Mouse (Mus musculus) forebrain, embryonic 10.5 days (tissue): ENCODE data around the gene Zfand6. TPM values are rescaled to one million over a fixed set of nuclear protein-coding genes. Genes with fewer than 3 reads are reported as not detected.
A peak's percentile ranks its signal among the peaks of the same experiment; 100 is the strongest.

ENCODE experiments used
- DNase-seq: peaks from one replicate; pipeline ENCODE4 v3.0.0-alpha.2; 2017; ENCODE audit warnings: low spot score; ENCODE audit errors: extremely low spot score
- H3K27ac ChIP-seq: fragments of 300-500 bp; sonication (generic); 2 replicates; pipeline ENCODE4 v1.5.1; 2016; ENCODE audit warnings: mild to moderate bottlenecking
- H3K27me3 ChIP-seq: fragments of 300-500 bp; sonication (generic); 2 replicates; pipeline ENCODE4 v1.6.1; 2016; ENCODE audit warnings: mild to moderate bottlenecking; ENCODE audit not compliant: poor library complexity, severe bottlenecking
- H3K36me3 ChIP-seq: fragments of 300-500 bp; sonication (generic); replicated peaks from 2 replicates; pipeline ENCODE4 v1.6.1; 2016; ENCODE audit warnings: mild to moderate bottlenecking, moderate library complexity
- H3K4me1 ChIP-seq: fragments of 300-500 bp; sonication (generic); 2 replicates; pipeline ENCODE4 v1.6.1; 2016
- H3K4me3 ChIP-seq: fragments of 300-500 bp; sonication (generic); 2 replicates; pipeline ENCODE4 v1.5.1; 2016; ENCODE audit warnings: mild to moderate bottlenecking, moderate library complexity
- H3K9me3 ChIP-seq: fragments of 300-500 bp; sonication (generic); 2 replicates; pipeline ENCODE4 v1.6.1; 2016; ENCODE audit warnings: mild to moderate bottlenecking, moderate library complexity
- WGBS: fragments of 180-500 bp; shearing (Covaris S2); methylation state at CpG from one replicate; pipeline ENCODE4 v1.1.7; 2016; 5-methylcytosine and 5-hydroxymethylcytosine counted together
- polyA plus RNA-seq: library from polyadenylated mRNA; unstranded; fragments of >200 nt; fragmentation: Nextera tagmentation; extraction: Ambion mirVana; gene quantifications from 2 replicates; pipeline ENCODE4 v1.2.1, GENCODE M21; 2016

The Zfand6 gene
- polyA plus RNA-seq, 1 experiment from 2014 or later = 149 TPM

- 90% methylated on average over 2 of the region's 2 CpGs for WGBS
Measured at GRCm38 (mm10) chr7:84600631-84601030, 89.1 kb downstream of the Zfand6 start.

DNA sequence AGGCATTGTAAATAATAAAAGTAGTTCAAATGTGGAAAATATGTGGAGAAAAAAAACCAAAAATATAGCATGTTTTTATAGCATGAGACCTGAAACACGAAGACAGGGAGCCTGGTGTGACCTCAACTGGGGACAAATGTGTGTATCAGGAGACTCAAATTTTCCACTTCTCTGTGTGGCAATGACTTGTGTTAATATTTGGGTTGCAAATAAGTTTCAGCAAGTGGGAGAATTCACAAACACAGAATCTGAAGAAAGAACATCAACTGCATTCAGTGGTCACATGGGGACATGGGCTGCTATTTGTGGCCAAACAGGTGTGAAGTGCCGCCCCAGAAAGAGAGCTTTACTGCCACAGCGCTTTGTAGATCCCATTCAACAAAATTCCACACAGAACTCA lies 93.1 kb downstream of the Zfand6 start:
- Histone ChIP-seq H3K4me1 (no peaks in the 10 kb centered on the region), H3K36me3 (no peaks in the 10 kb centered on the region), H3K9me3 (no peaks in the 10 kb centered on the region), H3K27me3 (no peaks in the 10 kb centered on the region), H3K27ac (no peak overlapping the region), H3K4me3 (no peak overlapping the region)
- 86% methylated on average over 3 of the region's 3 CpGs for WGBS
- DNase-seq = no peak

More at GRCm38 (mm10) chr7:84600631-84601030, 89.1 kb downstream of the Zfand6 start:
- Histone ChIP-seq H3K9me3 (no peaks in the 10 kb centered on the region), H3K4me1 (peaks cover 6% of the 10 kb centered on the region), H3K4me3 (no peak overlapping the region), H3K27me3 (peaks cover 16% of the 10 kb centered on the region), H3K36me3 (no peaks in the 10 kb centered on the region), H3K27ac (no peak overlapping the region)
- DNase-seq = peak; percentile 8

- H3K4me3 ChIP-seq = no peak overlapping the region
- DNase-seq = no peak
- H3K27ac ChIP-seq = no peak overlapping the region
- H3K27me3 ChIP-seq = no peaks in the 10 kb centered on the region
- no peaks in the 10 kb centered on the region for H3K4me1 ChIP-seq
- no peaks in the 10 kb centered on the region for H3K9me3 ChIP-seq
- H3K36me3 ChIP-seq = no peaks in the 10 kb centered on the region
- 91% methylated on average over 3 of the region's 3 CpGs for WGBS
Measured at GRCm38 (mm10) chr7:84596002-84596401, 93.8 kb downstream of the Zfand6 start.

DNA sequence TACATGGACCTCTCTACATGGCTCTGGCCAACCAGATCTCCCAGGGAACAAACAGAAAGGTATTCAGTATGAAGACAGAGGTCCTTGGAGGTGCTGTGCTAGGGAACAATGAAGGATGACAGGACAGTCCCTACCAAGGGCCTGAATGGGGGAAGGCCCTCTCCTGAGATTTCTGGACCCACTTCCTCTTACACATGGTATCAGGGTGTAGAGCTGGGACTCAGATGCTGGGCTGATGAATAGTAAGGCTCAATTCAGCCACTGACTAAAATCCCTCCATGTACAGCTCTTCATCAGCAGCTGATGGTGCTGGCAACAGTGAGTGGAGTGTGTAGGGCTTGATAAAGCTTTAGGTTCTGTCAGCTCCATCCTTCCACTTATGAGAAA lies 94.8 kb downstream of the Zfand6 start:
- no peak for DNase-seq
- H3K9me3 ChIP-seq = no peaks in the 10 kb centered on the region
- no peaks in the 10 kb centered on the region for H3K4me1 ChIP-seq
- H3K27ac ChIP-seq = peak overlapping the region; percentile 44
- H3K4me3 ChIP-seq = no peak overlapping the region
- no peaks in the 10 kb centered on the region for H3K27me3 ChIP-seq
- no peaks in the 10 kb centered on the region for H3K36me3 ChIP-seq

DNA sequence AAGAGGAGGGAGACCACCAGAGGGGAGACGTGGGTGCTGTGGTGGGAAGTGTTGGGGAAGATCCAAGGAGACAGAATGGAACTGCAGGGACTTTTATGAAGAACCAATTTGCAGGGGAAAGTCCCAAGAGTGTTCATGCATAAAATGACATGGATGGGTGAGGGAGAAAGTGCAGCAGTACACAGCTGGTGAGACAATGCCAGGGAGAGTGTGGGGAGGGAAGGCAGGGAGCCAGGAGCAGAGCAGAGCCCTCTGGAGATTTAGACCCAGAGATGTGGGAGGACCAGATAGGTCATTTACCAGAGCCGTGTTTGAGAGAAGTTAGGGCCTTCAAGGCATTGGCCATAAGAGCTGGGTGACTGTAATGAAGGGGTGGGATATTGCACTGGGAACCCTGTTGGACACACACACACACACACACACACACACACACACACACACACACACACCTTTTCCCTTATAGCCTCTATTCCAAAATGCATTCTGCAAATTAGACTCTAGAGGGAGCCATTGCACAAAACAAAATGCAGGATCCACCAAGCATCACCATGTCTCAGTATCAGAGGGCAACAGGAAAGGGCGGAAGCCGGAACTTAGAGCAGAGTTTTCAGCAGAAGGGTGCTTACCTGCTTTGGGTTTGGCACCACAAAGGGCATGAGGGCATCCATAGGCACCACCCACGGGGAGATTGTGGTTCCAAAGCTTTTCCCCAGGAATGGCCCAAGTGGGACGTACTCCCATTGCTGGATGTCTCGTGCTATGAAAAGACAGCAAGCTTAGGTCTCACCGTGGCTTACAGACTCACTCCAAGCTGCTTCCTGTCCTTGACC lies 95.5 kb downstream of the Zfand6 start:
- 55% methylated on average over 8 of the region's 8 CpGs for WGBS
- Histone ChIP-seq H3K9me3 (no peaks in the 10 kb centered on the region), H3K36me3 (no peaks in the 10 kb centered on the region), H3K4me3 (no peak overlapping the region), H3K27ac (peak overlapping the region; percentile 44), H3K4me1 (no peaks in the 10 kb centered on the region), H3K27me3 (no peaks in the 10 kb centered on the region)
- peak; percentile 38 for DNase-seq

- WGBS = 93% methylated on average over 3 of the region's 3 CpGs
- no peak overlapping the region for H3K27ac ChIP-seq
Measured at GRCm38 (mm10) chr7:84591347-84591746, 98.4 kb downstream of the Zfand6 start.

GRCm38 (mm10) chr7:84590622-84591021 lies 99.1 kb downstream of the Zfand6 start:
- Histone ChIP-seq H3K27ac (no peak overlapping the region), H3K9me3 (no peaks in the 10 kb centered on the region), H3K4me1 (no peaks in the 10 kb centered on the region), H3K27me3 (no peaks in the 10 kb centered on the region), H3K4me3 (no peak overlapping the region), H3K36me3 (no peaks in the 10 kb centered on the region)
- no peak for DNase-seq
- WGBS = 92% methylated on average over 2 of the region's 2 CpGs

More at GRCm38 (mm10) chr7:84591347-84591746, 98.4 kb downstream of the Zfand6 start:
- no peak for DNase-seq
- no peaks in the 10 kb centered on the region for H3K36me3 ChIP-seq
- no peaks in the 10 kb centered on the region for H3K9me3 ChIP-seq
- H3K4me3 ChIP-seq = no peak overlapping the region
- no peaks in the 10 kb centered on the region for H3K4me1 ChIP-seq
- H3K27me3 ChIP-seq = no peaks in the 10 kb centered on the region

GRCm38 (mm10) chr7:84587101-84587783 lies 102.5 kb downstream of the Zfand6 start:
- no peak overlapping the region for H3K4me3 ChIP-seq
- WGBS = 91% methylated on average over 5 of the region's 5 CpGs
- peak overlapping the region; percentile 53 for H3K27ac ChIP-seq
- no peaks in the 10 kb centered on the region for H3K36me3 ChIP-seq
- DNase-seq = no peak
- no peaks in the 10 kb centered on the region for H3K27me3 ChIP-seq
- no peaks in the 10 kb centered on the region for H3K9me3 ChIP-seq
- no peaks in the 10 kb centered on the region for H3K4me1 ChIP-seq

DNA sequence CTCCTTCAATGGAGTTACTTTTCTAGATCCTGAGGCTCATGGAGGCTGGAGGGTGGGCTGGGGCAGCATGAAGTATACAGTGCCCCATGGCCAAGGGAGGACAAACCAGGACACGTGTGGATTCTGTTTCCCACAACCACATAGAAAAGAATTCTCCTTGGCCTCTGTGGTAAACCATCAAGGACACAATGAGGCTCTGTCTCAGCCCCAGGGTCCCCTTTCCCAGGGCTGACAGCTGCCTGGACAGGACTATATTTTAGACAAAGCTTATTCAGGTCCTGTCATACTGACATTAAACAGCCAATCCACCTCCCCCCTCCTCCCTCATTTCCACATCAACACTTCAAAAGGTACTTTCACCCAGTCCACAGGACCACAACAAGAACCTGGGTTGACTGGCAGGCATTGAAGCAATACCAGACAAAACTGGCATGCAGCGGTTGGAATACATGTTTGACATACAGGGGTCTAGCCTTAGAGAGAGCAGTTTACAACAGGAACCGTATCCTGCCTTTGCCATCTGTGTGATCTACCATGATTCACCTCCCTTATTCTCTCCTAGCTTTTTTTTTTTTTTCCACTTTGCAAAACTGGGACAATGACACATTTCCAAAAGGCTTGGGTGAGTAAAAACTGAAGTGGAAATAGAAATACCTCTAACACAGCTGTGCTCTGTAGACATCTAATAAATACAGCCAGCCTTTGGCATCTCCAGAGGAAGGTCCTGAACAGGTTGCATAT lies 103.2 kb downstream of the Zfand6 start:
- Histone ChIP-seq H3K27me3 (no peaks in the 10 kb centered on the region), H3K9me3 (no peaks in the 10 kb centered on the region), H3K4me3 (no peak overlapping the region), H3K36me3 (no peaks in the 10 kb centered on the region), H3K4me1 (no peaks in the 10 kb centered on the region), H3K27ac (peak overlapping the region; percentile 53; the same call in 1 of the 2 replicates)
- 73% methylated on average over 3 of the region's 3 CpGs for WGBS
- DNase-seq = no peak

DNA sequence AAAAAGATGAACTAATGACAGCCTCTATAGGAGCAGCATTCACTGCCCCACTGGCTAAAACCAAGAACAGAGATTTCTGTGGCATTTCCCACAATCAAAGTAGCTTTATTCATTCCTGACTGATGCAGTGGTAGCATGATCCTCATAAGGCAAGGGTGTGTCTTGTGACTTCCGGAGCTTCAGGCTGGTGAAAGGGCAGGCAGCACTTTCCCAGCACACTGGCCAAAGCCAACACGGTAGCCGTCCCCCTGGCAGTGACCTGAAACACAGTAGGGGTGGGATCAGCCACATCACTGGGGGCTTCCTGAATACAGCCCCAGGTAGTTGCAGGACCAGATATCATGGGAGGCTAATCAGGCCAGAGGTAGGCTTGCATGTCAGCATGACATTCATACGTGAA lies 104.7 kb downstream of the Zfand6 start:
- Histone ChIP-seq H3K27me3 (no peaks in the 10 kb centered on the region), H3K9me3 (no peaks in the 10 kb centered on the region), H3K4me1 (no peaks in the 10 kb centered on the region), H3K4me3 (no peak overlapping the region), H3K36me3 (no peaks in the 10 kb centered on the region), H3K27ac (no peak overlapping the region)
- no peak for DNase-seq
- WGBS = 92% methylated on average over 4 of the region's 4 CpGs

GRCm38 (mm10) chr7:84579769-84580168 lies 110.0 kb downstream of the Zfand6 start:
- H3K4me3 ChIP-seq = no peak overlapping the region
- no peaks in the 10 kb centered on the region for H3K27me3 ChIP-seq
- WGBS = 83% methylated on average over 1 of the region's 1 CpGs

GRCm38 (mm10) chr7:84578841-84579240 lies 110.9 kb downstream of the Zfand6 start:
- Histone ChIP-seq H3K9me3 (no peaks in the 10 kb centered on the region), H3K27me3 (no peaks in the 10 kb centered on the region), H3K4me1 (0 out of 2 replicates have a peak, but pooled peaks cover 3% of the 10 kb centered on the region), H3K36me3 (no peaks in the 10 kb centered on the region), H3K27ac (no peak overlapping the region), H3K4me3 (no peak overlapping the region)
- 86% methylated on average over 1 of the region's 1 CpGs for whole genome bisulfite sequencing
- no peak for DNase-seq

More at GRCm38 (mm10) chr7:84579769-84580168, 110.0 kb downstream of the Zfand6 start:
- H3K36me3 ChIP-seq = no peaks in the 10 kb centered on the region
- H3K4me1 ChIP-seq = no peaks in the 10 kb centered on the region
- H3K9me3 ChIP-seq = no peaks in the 10 kb centered on the region
- no peak for DNase-seq
- no peak overlapping the region for H3K27ac ChIP-seq
